Mouse (Mus musculus) erythroid progenitor cell, adult 5-6 weeks (primary cell): ENCODE measurements around the gene Bora. TPM values are rescaled to one million over a fixed set of nuclear protein-coding genes. Genes with fewer than 3 reads are reported as not detected.
"Not testable (repeated sequence)": the region's sequence is repeated elsewhere in the genome, so short reads cannot be mapped to it uniquely, and the experiment has no call there.

Source experiments
- ATAC-seq: replicated peaks from 2 replicates; pipeline ENCODE4 v1.8.0; 2016; ENCODE audit warnings: moderate number of reproducible peaks, mild to moderate bottlenecking, moderate TSS enrichment, inconsistent platforms; ENCODE audit not compliant: poor library complexity, low FRiP score, severe bottlenecking
- total RNA-seq, 2 experiments: library from RNA; stranded (forward) in 1 of 2; stranded (reverse) in 1 of 2; fragments of 150-400 nt in 1 of 2; fragments of 186-747, 209-891 nt in 1 of 2; gene quantifications; 2 replicates each; pipeline versions ENCODE4 v1.2.3 to v1.2.4; 2015 to 2017; ENCODE audit warnings: low replicate concordance in 2 of 2

Gene Bora
- total RNA-seq (2015; ENCODE audit: low replicate concordance) (108 and 116 TPM in 2 replicates), total RNA-seq (2017; ENCODE audit: low replicate concordance) (85.2 and 88.0 TPM in 2 replicates)

GRCm38 (mm10) chr14:99046031-99046781 is at the start of gene Bora, which contains the start of gene Mzt1:
Gene Bora (plus strand): TSS chr14:99046222.
Gene Mzt1 (minus strand): TSS chr14:99046134.
- ATAC-seq: peak; percentile 93

- no peak for ATAC-seq
These were observed 35.6 kb upstream of the Bora start for GRCm38 (mm10) chr14:99010224-99010919.

- ATAC-seq: no peak
These were observed 35.1 kb upstream of the Bora start for GRCm38 (mm10) chr14:99010920-99011313.

- no peak for ATAC-seq
These were observed 27.3 kb upstream of the Bora start for GRCm38 (mm10) chr14:99018691-99019090.

GRCm38 (mm10) chr14:99019136-99019808 is 26.8 kb upstream of the Bora start:
- no peak for ATAC-seq

GRCm38 (mm10) chr14:99022346-99023086 is 23.5 kb upstream of the Bora start:
- no peak for ATAC-seq

- no peak for ATAC-seq
These were observed 16.0 kb upstream of the Bora start for GRCm38 (mm10) chr14:99029987-99030386.

GRCm38 (mm10) chr14:99031337-99031873 is 14.6 kb upstream of the Bora start:
- no peak for ATAC-seq

- no peak for ATAC-seq
These were observed 13.4 kb upstream of the Bora start for GRCm38 (mm10) chr14:99032596-99032995.

- ATAC-seq: not testable (repeated sequence)
These were observed 11.2 kb upstream of the Bora start for GRCm38 (mm10) chr14:99034851-99035250.

- ATAC-seq: no peak
These were observed 10.0 kb upstream of the Bora start for GRCm38 (mm10) chr14:99036039-99036438.

- ATAC-seq: no peak
These were observed 8.3 kb upstream of the Bora start for GRCm38 (mm10) chr14:99037703-99038102.

- ATAC-seq: not testable (repeated sequence)
These were observed 6.7 kb upstream of the Bora start for GRCm38 (mm10) chr14:99039308-99039707.

GRCm38 (mm10) chr14:99041416-99041815 is 4.6 kb upstream of the Bora start:
- no peak for ATAC-seq

- no peak for ATAC-seq
These were observed 2.5 kb upstream of the Bora start for GRCm38 (mm10) chr14:99043499-99043898.

GRCm38 (mm10) chr14:99044096-99044495 is 1.9 kb upstream of the Bora start:
- ATAC-seq: no peak

GRCm38 (mm10) chr14:99044718-99045117 is 1.3 kb upstream of the Bora start:
- no peak for ATAC-seq

GRCm38 (mm10) chr14:99045378-99046030 is 518 bp upstream of the Bora start:
- ATAC-seq: peak; percentile 46

GRCm38 (mm10) chr14:99046782-99047181 is 760 bp downstream of the Bora start:
- peak; percentile 44 for ATAC-seq
